Comparison of ENCODE assay signal across 12 mouse cellular contexts in the genomic region with DNA sequence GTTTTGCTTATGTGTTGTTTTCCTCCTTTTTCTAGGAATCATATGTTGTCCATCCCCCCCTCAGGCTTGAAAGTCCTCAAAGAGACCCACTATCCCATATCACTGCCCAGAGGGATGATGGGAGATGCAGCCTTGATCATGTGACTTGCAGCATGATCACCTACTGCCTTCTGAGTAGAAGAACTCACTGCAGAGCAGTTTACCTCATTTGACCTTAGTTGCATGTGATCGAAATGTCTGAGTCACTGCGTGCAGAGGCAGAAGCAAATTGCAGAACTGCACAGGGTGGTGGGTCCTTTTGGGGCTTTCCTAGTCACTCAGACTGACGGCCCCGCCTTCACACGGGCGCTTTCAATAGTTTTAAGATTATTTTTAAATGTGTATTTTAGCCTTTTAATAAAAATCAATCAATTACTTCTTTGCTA.
DNase-seq lines count a peak whose midpoint lies in the region; ATAC-seq lines count a peak whose summit lies in the region.
"Had no signal": no experiment of that assay in that cellular context is flagged by ENCODE, and none has a peak within 500 bp of the region (broad histone marks: within the 10 kb centered on the region; RNA-seq: fewer than 3 reads in every experiment).

No protein-coding gene starts in this region.

- ATAC-seq in CD4-positive, CD25-positive, alpha-beta regulatory T cell, adult 4 months, result peak; percentile 62
- ATAC-seq in megakaryocyte progenitor cell, adult 5-6 weeks (replicated peaks; ENCODE audit: poor library complexity), result peak; percentile 52
- ATAC-seq: hindbrain, embryonic 16.5 days had no signal

- H3K27ac ChIP-seq in brown adipose tissue, adult 24 weeks (replicated peaks; ENCODE audit: low read depth, low read length), result peak overlapping the region; percentile 13; the same call in 1 of the 2 replicates
- H3K27ac ChIP-seq: embryonic facial prominence, embryonic 12.5 days; forebrain, embryonic 10.5 days; heart, adult 2 months; liver, embryonic 15.5 days had no signal

- DNase-seq in 416B (ENCODE audit: low read depth), result peak; percentile 76
- no peak for DNase-seq in kidney, adult 18-20 months
- DNase-seq in gastrocnemius, adult 18-20 months (ENCODE audit: low spot score), result no peak
- DNase-seq in gastrocnemius, postnatal 36 days, result no peak

- intact Hi-C loops in gastrocnemius, postnatal 36 days (cut with DNase I), result no loop called here

- H3K4me3 ChIP-seq in brown adipose tissue, adult 24 weeks (ENCODE audit: insufficient read depth, low read depth, low read length), result no peak overlapping the region
- H3K4me3 ChIP-seq: embryonic facial prominence, embryonic 12.5 days; forebrain, embryonic 10.5 days; heart, adult 2 months; liver, embryonic 15.5 days had no signal

- peaks cover 7% of the 10 kb centered on the region for H3K4me1 ChIP-seq in brown adipose tissue, adult 24 weeks (ENCODE audit: control insufficient read depth, insufficient read depth, insufficient read length, low read length)
- H3K4me1 ChIP-seq: embryonic facial prominence, embryonic 12.5 days had no signal
